Mouse (Mus musculus): Measurements from ENCODE around the gene Scamp1.

DNA sequence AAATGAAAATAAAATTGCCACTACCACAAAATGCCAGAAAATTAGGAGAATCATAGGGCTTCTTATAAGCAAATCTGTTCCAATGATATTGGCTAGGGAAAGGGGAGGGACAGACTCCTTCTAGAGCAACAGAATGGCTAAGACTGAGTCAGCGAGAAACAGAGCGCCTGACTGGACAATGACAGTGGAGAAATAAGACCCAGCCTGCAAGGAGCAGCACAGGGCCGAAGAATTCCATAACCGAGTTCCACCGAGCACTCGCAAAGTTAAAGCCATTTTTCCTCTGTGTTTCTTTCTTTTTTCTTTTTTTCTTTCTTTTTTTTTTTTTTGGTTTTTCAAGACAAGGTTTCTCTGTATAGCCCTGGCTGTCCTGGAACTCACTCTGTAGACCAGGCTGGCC, 45.5 kb downstream of the Scamp1 start:
- no peak for TF ChIP-seq CTCF (IDR thresholded peaks at IDR 0.05; ENCODE audit: control insufficient read depth, insufficient read depth, insufficient replicate concordance, low read depth, low read length)
- TF ChIP-seq POLR2A (IDR thresholded peaks at IDR 0.05; ENCODE audit: control insufficient read depth, low read depth, low read length): no peak
